Mouse (Mus musculus) ovary, adult 18-20 months (tissue): ENCODE results near the gene Etd.
"Not testable (repeated sequence)": the region's sequence is repeated elsewhere in the genome, so short reads cannot be mapped to it uniquely, and the experiment has no call there.

ENCODE experiments used
- DNase-seq: peaks from one replicate; pipeline ENCODE4 v3.0.0; 2022; ENCODE audit warnings: low spot score, mixed read lengths

Gene Etd

DNA sequence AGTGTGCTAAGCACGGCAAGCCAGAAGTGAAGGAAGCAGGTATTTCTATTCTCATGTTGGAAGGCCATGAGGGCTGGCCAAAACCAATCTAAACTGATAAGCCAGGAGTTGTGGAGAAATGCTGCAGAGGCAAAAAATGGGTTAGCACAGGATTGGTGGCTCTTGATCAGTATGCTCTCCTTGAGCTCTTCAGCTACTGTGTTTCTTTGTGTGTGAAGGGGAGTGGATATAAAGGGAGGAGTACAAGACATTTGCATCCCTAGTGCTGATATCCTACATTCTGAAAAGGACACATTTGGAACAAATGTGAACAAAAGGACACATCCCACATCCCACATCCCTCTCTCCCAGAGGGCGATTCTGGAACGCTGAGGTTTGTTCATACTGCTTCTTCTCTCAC, at the start of gene Etd:
Etd (plus strand) TSS at position 301 of the 400 bp plus-strand sequence.
- DNase-seq, result no peak

GRCm38 (mm10) chrX:53386362-53386761, 48.4 kb upstream of the Etd start:
- DNase-seq, result no peak

DNA sequence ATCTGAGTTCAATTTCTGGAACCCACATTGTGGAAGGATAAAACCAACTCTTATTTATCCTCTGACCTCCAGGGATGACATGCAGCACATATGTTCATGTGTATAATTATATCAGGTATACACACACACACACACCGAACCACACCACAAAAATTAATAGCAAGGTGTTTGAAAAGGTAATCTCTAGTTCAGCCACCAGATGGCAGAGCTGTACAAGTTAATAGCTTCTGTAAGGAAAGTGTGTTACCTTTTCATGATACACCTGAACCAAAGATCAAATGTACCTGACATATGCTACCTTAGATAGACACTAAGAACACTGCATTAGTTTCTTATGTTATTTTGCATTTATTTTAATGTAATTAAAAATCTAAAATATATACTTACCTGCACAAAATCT, 1.8 kb upstream of the Etd start:
- DNase-seq, result no peak

DNA sequence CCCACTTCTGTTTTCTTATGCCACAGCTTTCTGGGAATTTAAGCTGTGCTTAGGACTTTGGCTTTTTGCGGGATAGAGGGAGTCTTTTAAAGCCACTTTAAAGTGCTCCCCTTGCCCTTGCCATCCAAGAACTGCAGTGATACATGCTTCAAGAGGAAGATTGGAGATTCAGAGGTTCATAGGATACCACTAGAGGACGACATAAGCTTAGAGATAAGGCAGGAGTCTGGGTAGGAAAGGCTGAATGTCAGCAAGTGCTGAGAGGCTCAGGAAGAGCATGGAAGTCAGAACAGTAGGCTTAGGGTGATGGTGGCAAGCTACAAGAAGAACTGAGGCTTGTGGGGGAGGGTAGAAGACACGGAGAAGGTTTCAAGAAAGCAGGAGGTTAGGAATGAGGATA, 24.9 kb downstream of the Etd start:
- no peak for DNase-seq

DNA sequence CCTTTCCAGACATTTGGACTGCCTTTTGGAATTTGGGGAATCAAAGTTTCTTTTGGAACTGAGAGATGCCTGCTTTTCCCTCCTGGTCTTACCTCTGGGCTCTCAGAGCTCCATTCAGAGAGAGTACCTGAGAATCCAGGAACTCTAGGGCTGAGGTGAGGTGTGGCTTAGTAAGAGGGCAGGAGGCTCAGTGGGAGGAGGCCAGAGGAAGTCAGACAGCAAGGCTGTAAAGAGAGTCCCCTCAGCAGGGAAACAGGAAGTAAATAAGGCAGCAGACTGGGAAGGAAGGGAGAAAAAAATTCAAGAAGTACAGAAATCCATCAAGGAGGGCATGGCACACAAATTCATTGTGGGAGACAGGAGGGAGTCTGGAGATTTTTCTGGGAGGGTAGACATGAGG, 29.5 kb downstream of the Etd start:
- DNase-seq, result not testable (repeated sequence)
